Mouse (Mus musculus): Measurements from ENCODE around the gene Acin1. TPM values are rescaled to one million over a fixed set of nuclear protein-coding genes. Genes with fewer than 3 reads are reported as not detected.
"Not testable (repeated sequence)": the region's sequence is repeated elsewhere in the genome, so short reads cannot be mapped to it uniquely, and the experiment has no call there.

The Acin1 gene
- polyA plus RNA-seq, 1 experiment, result 378 TPM

DNA sequence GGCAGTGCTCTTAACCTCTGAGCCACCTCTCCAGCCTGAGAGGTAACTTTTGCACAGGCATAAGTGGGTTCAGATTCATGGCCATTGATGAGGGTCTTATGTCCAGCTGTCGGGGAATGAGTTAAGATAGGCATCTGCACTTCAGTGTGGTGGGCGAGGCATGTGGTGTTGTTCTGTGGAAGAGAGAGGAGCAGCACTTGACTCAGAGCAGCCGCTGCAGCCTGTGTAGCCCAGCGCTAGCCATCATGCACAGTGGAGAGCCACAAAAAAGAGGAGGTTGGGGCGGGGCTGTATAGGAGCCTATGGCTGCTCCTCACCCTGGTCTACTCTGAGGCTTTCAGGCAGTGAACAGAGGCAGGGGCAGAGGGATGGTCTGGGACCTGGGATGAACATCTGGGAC, 58.6 kb downstream of the Acin1 start:
- no peaks in the 10 kb centered on the region; the same call in 1 of the 2 replicates for H3K4me1 ChIP-seq (ENCODE audit: control insufficient read depth, insufficient read depth, low read length)
- TF ChIP-seq POLR2A (IDR thresholded peaks at IDR 0.05; ENCODE audit: borderline replicate concordance, control insufficient read depth, low read depth, low read length), result no peak
- no peak for TF ChIP-seq CTCF (IDR thresholded peaks at IDR 0.05; ENCODE audit: control insufficient read depth, insufficient read depth, low read length)
- no peak overlapping the region for H3K4me3 ChIP-seq (replicated peaks; ENCODE audit: control insufficient read depth, low read depth, low read length)
- H3K27ac ChIP-seq (ENCODE audit: control insufficient read depth, insufficient read depth, low read depth, low read length, poor library complexity), result no peak overlapping the region
- WGBS, result 72% methylated on average over 5 of the region's 5 CpGs

DNA sequence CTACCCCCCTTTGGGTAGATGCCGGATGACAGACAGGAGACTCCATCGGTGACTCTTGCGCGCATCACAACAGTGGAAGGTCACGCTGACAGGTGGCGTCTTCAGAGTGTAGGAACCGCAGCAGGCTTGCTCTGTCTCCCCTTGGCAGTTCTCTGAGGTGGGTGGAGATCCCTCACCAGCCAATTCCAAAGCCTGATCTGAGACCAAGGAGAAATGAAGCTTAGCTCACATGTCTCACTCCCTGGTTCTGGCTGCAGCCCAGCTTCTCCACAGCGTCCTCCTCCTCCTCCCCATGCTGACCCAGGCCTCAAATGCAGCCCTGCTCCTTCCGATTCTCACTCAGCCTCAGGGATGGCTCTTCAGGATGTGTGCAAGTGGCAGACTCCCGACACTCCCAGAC, 61.8 kb downstream of the Acin1 start:
- 87% methylated on average over 10 of the region's 10 CpGs for WGBS

GRCm38 (mm10) chr14:54623334-54623733, 63.4 kb downstream of the Acin1 start:
- no peak overlapping the region for H3K27ac ChIP-seq (ENCODE audit: control insufficient read depth, insufficient read depth, low read depth, low read length, poor library complexity)
- H3K4me1 ChIP-seq (ENCODE audit: control insufficient read depth, insufficient read depth, low read length), result no peaks in the 10 kb centered on the region; the same call in 1 of the 2 replicates
- H3K4me3 ChIP-seq (replicated peaks; ENCODE audit: control insufficient read depth, low read depth, low read length), result no peak overlapping the region
- WGBS, result 63% methylated on average over 6 of the region's 6 CpGs
- no peak for TF ChIP-seq POLR2A (IDR thresholded peaks at IDR 0.05; ENCODE audit: borderline replicate concordance, control insufficient read depth, low read depth, low read length)
- TF ChIP-seq CTCF (IDR thresholded peaks at IDR 0.05; ENCODE audit: control insufficient read depth, insufficient read depth, low read length), result no peak

More for the DNA sequence above, 61.8 kb downstream of the Acin1 start:
- TF ChIP-seq POLR2A (IDR thresholded peaks at IDR 0.05; ENCODE audit: borderline replicate concordance, control insufficient read depth, low read depth, low read length) (no peak), CTCF (IDR thresholded peaks at IDR 0.05; ENCODE audit: control insufficient read depth, insufficient read depth, low read length) (no peak)
- Histone ChIP-seq H3K4me3 (replicated peaks; ENCODE audit: control insufficient read depth, low read depth, low read length) (no peak overlapping the region), H3K4me1 (ENCODE audit: control insufficient read depth, insufficient read depth, low read length) (no peaks in the 10 kb centered on the region; the same call in 1 of the 2 replicates), H3K27ac (ENCODE audit: control insufficient read depth, insufficient read depth, low read depth, low read length, poor library complexity) (no peak overlapping the region)

GRCm38 (mm10) chr14:54621133-54621532, 65.6 kb downstream of the Acin1 start, which contains the start of gene Psmb11:
TSS of gene Psmb11 (plus strand) at chr14:54621433.
- TF ChIP-seq CTCF (IDR thresholded peaks at IDR 0.05; ENCODE audit: control insufficient read depth, insufficient read depth, low read length) (no peak), POLR2A (IDR thresholded peaks at IDR 0.05; ENCODE audit: borderline replicate concordance, control insufficient read depth, low read depth, low read length) (no peak)
- Histone ChIP-seq H3K27ac (ENCODE audit: control insufficient read depth, insufficient read depth, low read depth, low read length, poor library complexity) (no peak within 1 kb of the TSS), H3K4me3 (replicated peaks; ENCODE audit: control insufficient read depth, low read depth, low read length) (no peak within 1 kb of the TSS), H3K4me1 (ENCODE audit: control insufficient read depth, insufficient read depth, low read length) (no peaks in the 10 kb centered on the region; the same call in 1 of the 2 replicates)
- 81% methylated on average over 1 of the region's 1 CpGs for WGBS

DNA sequence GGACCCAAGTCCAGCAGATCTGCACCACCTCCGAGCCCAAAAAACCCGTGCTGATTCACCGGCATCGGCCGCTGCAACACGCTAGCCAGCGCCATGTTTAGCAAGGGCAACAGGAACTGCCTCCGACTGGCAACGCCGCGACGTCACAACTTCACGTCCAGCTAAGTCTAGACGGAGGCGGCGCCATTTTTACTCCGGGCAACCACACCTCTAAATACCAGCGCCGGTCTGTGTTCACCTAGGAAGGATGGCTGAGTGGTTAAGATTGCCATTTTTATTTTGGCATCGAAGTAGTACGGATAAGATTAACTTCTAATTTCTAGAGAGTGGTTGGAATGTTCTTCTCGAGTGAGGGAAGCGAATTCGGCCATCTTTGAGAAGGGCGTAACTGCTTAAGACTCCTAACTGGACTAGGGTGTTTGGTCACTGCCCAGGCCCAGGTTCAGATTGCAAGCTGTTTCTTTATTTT, 68.8 kb downstream of the Acin1 start, which contains the start of gene Psmb5:
Gene Psmb5, minus strand, starts transcription at position 126 of the 469 bp plus-strand sequence.
- Histone ChIP-seq H3K4me1 (ENCODE audit: control insufficient read depth, insufficient read depth, low read length) (no peaks in the 10 kb centered on the region), H3K27ac (ENCODE audit: control insufficient read depth, insufficient read depth, low read depth, low read length, poor library complexity) (peak within 1 kb of the TSS; percentile 31), H3K4me3 (replicated peaks; ENCODE audit: control insufficient read depth, low read depth, low read length) (peak within 1 kb of the TSS; percentile 80)
- TF ChIP-seq CTCF (IDR thresholded peaks at IDR 0.05; ENCODE audit: control insufficient read depth, insufficient read depth, low read length) (no peak), POLR2A (IDR thresholded peaks at IDR 0.05; ENCODE audit: borderline replicate concordance, control insufficient read depth, low read depth, low read length) (peak; percentile 75; the same call in 1 of the 2 replicates)
- WGBS, result under 1% methylated on average over 25 of the region's 25 CpGs

DNA sequence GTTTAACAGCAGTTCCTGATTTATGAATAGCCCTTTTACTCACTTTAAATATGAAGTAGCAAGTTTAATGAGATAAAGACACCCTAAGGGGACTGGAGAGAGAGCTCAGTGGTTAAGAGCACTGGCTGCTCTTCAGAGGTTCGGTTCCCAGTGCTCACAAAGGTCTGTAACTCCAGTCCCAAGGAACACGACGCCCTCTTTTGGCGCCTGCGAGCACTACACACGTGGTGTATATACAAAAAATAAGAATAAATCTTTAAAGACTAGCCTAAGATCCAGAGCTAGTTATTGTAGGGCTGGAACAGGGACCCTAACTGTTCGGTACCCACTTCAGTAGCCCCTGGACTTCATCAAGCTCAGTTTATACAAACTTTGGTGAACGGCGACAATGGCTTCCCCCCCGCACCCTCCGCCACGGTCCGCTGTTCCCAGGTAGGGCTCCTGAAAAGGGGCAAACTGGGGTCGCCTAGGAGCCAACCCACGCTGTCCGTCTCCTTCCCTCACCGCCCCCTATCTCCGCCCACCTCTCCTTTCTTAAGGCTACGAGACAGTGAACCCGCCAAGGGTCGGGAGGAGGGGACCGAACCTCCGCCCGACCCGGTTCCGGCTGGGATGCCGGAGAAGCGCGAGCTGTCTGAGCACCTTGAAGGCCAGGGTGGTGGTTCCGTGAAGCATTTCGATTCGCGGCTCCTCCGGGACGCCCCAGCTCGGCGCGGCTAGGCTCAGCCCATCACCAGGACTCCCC, 69.4 kb downstream of the Acin1 start:
- Histone ChIP-seq H3K4me3 (replicated peaks; ENCODE audit: control insufficient read depth, low read depth, low read length) (peak overlapping the region; percentile 80), H3K4me1 (ENCODE audit: control insufficient read depth, insufficient read depth, low read length) (no peaks in the 10 kb centered on the region), H3K27ac (ENCODE audit: control insufficient read depth, insufficient read depth, low read depth, low read length, poor library complexity) (peak overlapping the region; percentile 31)
- WGBS, result 2% methylated on average over 38 of the region's 38 CpGs
- peak; percentile 12; the same call in 1 of the 2 replicates for TF ChIP-seq CTCF (IDR thresholded peaks at IDR 0.05; ENCODE audit: control insufficient read depth, insufficient read depth, low read length)
- TF ChIP-seq POLR2A (IDR thresholded peaks at IDR 0.05; ENCODE audit: borderline replicate concordance, control insufficient read depth, low read depth, low read length), result no peak

DNA sequence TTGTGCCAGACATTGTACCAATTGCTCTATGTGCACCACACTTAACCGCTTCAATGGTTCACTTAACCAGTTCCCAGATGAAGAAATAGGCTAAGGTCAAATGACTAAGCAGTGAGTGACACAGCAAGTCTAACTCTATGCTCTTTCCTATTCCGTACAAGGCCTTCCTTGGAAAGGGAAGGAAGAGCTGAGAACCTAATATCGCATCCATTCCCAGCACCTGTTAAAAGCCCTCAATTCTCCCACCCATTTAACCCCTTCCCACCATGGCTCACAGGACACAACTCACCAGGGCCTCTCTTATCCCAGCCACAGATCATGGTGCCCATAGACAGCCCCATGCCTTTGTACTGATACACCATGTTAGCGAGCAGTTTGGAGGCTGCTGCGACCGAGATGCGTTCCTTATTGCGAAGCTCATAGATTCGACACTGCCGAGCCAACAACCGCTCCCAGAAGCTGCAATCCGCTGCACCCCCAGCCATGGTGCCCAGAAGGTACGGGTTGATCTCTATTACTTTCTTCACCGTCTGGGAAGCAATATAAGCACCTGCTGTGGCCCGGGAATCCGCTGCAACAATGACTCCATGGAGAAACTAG, 70.4 kb downstream of the Acin1 start:
- TF ChIP-seq CTCF (IDR thresholded peaks at IDR 0.05; ENCODE audit: control insufficient read depth, insufficient read depth, low read length) (no peak), POLR2A (IDR thresholded peaks at IDR 0.05; ENCODE audit: borderline replicate concordance, control insufficient read depth, low read depth, low read length) (no peak)
- 83% methylated on average over 16 of the region's 16 CpGs for WGBS
- no peak overlapping the region for H3K27ac ChIP-seq (ENCODE audit: control insufficient read depth, insufficient read depth, low read depth, low read length, poor library complexity)
- no peaks in the 10 kb centered on the region for H3K4me1 ChIP-seq (ENCODE audit: control insufficient read depth, insufficient read depth, low read length)
- H3K4me3 ChIP-seq (replicated peaks; ENCODE audit: control insufficient read depth, low read depth, low read length), result no peak overlapping the region

DNA sequence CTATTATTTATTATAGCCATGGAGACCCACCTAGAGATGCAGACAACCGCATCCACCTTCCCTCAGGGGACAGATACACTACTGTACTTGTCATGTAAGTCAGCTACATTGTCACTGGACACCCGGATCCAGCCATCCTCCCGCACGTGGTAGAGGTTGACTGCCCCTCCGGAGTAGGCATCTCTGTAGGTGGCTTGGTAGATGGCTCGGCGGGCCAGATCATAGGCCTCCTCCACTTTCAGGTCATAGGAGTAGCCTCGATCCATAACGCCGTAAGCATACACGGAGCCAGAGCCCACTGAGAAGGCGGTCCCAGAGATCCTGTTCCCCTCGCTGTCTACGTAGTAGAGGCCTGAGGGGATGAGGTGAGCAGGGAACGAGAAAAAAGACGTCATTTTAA, 72.6 kb downstream of the Acin1 start:
- H3K4me3 ChIP-seq (replicated peaks; ENCODE audit: control insufficient read depth, low read depth, low read length); H3K4me1 ChIP-seq (ENCODE audit: control insufficient read depth, insufficient read depth, low read length); H3K27ac ChIP-seq (ENCODE audit: control insufficient read depth, insufficient read depth, low read depth, low read length, poor library complexity): not testable (repeated sequence)
- WGBS, result 94% methylated on average over 16 of the region's 16 CpGs
